Mouse (Mus musculus) liver, embryonic 14.5 days (tissue): ENCODE measurements around the gene Nhlrc2. TPM values are rescaled to one million over a fixed set of nuclear protein-coding genes. Genes with fewer than 3 reads are reported as not detected.
A peak's percentile ranks its signal among the peaks of the same experiment; 100 is the strongest.

Experiments used
- ATAC-seq: fragments of 200-750 bp; cut with Nextera tagmentation; 2 replicates; pipeline ENCODE4 v1.8.0; 2017; ENCODE audit warnings: moderate number of reproducible peaks, mild to moderate bottlenecking, moderate library complexity; ENCODE audit not compliant: insufficient read depth
- DNase-seq, 3 experiments: peaks; one replicate each; pipeline ENCODE4 v3.0.0-alpha.2; 2012 to 2013; ENCODE audit warnings: low read depth in 3 of 3, low spot score in 3 of 3
- H3K27ac ChIP-seq: fragments of 300-500 bp; sonication (generic); 2 replicates; pipeline ENCODE4 v1.5.1; 2014; ENCODE audit warnings: moderate library complexity, mild to moderate bottlenecking, control low read depth, inconsistent platforms
- H3K27me3 ChIP-seq: fragments of 300-500 bp; sonication (generic); 2 replicates; pipeline ENCODE4 v1.6.1; 2014; ENCODE audit warnings: mild to moderate bottlenecking, low read length, moderate library complexity; ENCODE audit not compliant: control insufficient read depth, insufficient read depth
- H3K36me3 ChIP-seq: fragments of 300-500 bp; sonication (generic); replicated peaks from 2 replicates; pipeline ENCODE4 v1.6.1; 2014; ENCODE audit warnings: low read depth; ENCODE audit not compliant: control insufficient read depth, insufficient read depth
- H3K4me1 ChIP-seq, 2 experiments: fragments of 200-500 bp in 1 of 2; fragments of 300-500 bp in 1 of 2; sonication (generic) in 1 of 2; replicated peaks; 2 replicates each; pipeline ENCODE4 v1.6.1; 2012 to 2014; ENCODE audit warnings: antibody characterized with exemption in 1 of 2, inconsistent platforms in 1 of 2, low read length in 1 of 2; ENCODE audit not compliant: control insufficient read depth in 2 of 2, insufficient read depth in 2 of 2
- H3K4me2 ChIP-seq: fragments of 300-500 bp; sonication (generic); 2 replicates; pipeline ENCODE4 v1.6.1; 2014; ENCODE audit warnings: low read depth, mild to moderate bottlenecking, control low read depth, moderate library complexity
- H3K4me3 ChIP-seq, 2 experiments: fragments of 200-500 bp in 1 of 2; fragments of 300-500 bp in 1 of 2; sonication (generic) in 1 of 2; 2 replicates each; pipeline ENCODE4 v1.5.1; 2012 to 2014; ENCODE audit warnings: low read depth in 2 of 2, low read length in 2 of 2, mild to moderate bottlenecking in 2 of 2, control low read depth in 1 of 2, inconsistent platforms in 1 of 2, moderate library complexity in 1 of 2; ENCODE audit not compliant: insufficient read depth in 1 of 2
- H3K9ac ChIP-seq: fragments of 300-500 bp; sonication (generic); replicated peaks from 2 replicates; pipeline ENCODE4 v1.6.1; 2014; ENCODE audit warnings: mild to moderate bottlenecking, control low read depth, moderate library complexity
- H3K9me3 ChIP-seq: fragments of 300-500 bp; sonication (generic); 2 replicates; pipeline ENCODE4 v1.6.1; 2016; ENCODE audit warnings: low read length, mixed read lengths; ENCODE audit not compliant: control insufficient read depth
- CTCF ChIP-seq: IDR thresholded peaks from 2 replicates; pipeline ENCODE4 v1.5.1; 2016; ENCODE audit warnings: antibody characterized with exemption, low read depth, control low read depth
- EP300 ChIP-seq: IDR thresholded peaks from 2 replicates; pipeline ENCODE4 v1.6.1; 2016; ENCODE audit warnings: antibody characterized with exemption, low read depth
- WGBS: fragments of 180-500 bp; shearing (Covaris S2); extraction: QIAGEN DNeasy Blood & Tissue Kit; methylation state at CpG from one replicate; pipeline ENCODE4 v1.1.7; 2014; ENCODE audit not compliant: insufficient replicate concordance; 5-methylcytosine and 5-hydroxymethylcytosine counted together
- polyA plus RNA-seq, 2 experiments: library from polyadenylated mRNA; depleted of rRNA in 1 of 2; stranded (reverse) in 1 of 2; unstranded in 1 of 2; fragments of >200 nt; fragmentation: Nextera tagmentation in 1 of 2; extraction: Ambion mirVana in 1 of 2; gene quantifications; 2 replicates each; pipeline versions ENCODE4 v1.2.1 to v1.2.3; 2012 to 2014

Nhlrc2 gene
- polyA plus RNA-seq, 2 experiments, result 5.0 to 6.9 TPM

DNA sequence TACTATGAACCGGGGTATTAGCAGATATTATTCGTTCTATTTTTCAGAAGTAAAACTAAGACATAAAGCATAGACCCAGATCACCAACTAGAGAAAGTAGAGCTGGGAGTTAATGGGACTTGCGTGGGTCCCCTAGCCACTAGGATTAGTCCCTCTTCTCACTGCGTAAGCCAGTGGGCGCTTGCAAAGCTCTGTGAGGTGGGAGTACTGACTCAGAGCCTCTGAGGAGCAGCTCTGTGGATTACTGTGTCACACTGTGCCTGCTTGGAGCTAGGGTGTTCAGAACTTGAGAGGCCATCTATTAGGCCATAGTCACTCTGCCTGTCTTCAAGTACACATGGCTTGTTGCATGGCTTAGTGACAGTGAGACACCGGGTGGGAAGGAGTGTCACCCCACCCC is 25.1 kb downstream of the Nhlrc2 start:
- no peak overlapping the region for H3K4me2 ChIP-seq
- 89% methylated on average over 6 of the region's 6 CpGs for WGBS
- no peaks in the 10 kb centered on the region for H3K27me3 ChIP-seq
- H3K27ac ChIP-seq, result no peak overlapping the region
- H3K9ac ChIP-seq, result no peak overlapping the region
- H3K4me3 ChIP-seq, result no peak overlapping the region
- H3K36me3 ChIP-seq, result peaks cover 5% of the 10 kb centered on the region
- H3K4me1 ChIP-seq, result peaks cover 0 to 9% of the 10 kb centered on the region in 2 experiments; a peak in 2 of 4 replicates
- DNase-seq, result no peak
- no peak for ATAC-seq
- TF ChIP-seq CTCF, result no peak
- TF ChIP-seq EP300, result no peak
- H3K9me3 ChIP-seq, result no peaks in the 10 kb centered on the region

DNA sequence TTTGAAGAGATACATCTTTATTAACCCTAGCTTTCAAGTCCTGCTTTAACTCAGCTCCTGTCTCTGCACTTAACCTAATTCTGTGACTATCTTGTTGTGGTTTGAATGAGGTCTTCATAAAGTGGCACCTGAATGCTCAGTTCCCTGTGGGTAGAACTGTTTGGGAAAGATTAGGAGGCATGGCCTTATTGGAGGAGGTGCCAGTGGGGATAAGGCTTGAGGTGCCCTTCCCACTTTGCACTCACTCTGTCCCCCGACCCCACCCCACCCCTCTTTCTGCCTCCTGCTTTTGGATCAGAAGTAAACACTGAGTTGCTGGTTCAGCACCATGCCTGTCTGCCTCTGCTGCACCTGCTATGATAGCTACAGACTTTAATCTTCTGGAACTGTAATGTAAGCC is 29.7 kb downstream of the Nhlrc2 start:
- DNase-seq (no peak), ATAC-seq (peak; percentile 26; the same call in 1 of the 2 replicates)
- H3K36me3 ChIP-seq, result peaks cover 5% of the 10 kb centered on the region; the same call in 1 of the 2 replicates
- no peak overlapping the region for H3K4me3 ChIP-seq
- H3K27ac ChIP-seq, result no peak overlapping the region
- H3K4me1 ChIP-seq, result 0 out of 4 replicates have a peak, but pooled peaks cover 0 to 3% of the 10 kb centered on the region in 2 experiments
- H3K9me3 ChIP-seq, result no peaks in the 10 kb centered on the region
- WGBS, result 44% methylated on average over 1 of the region's 1 CpGs
- TF ChIP-seq CTCF (no peak), EP300 (no peak)
- H3K27me3 ChIP-seq, result no peaks in the 10 kb centered on the region
- H3K4me2 ChIP-seq, result no peak overlapping the region
- no peak overlapping the region for H3K9ac ChIP-seq

DNA sequence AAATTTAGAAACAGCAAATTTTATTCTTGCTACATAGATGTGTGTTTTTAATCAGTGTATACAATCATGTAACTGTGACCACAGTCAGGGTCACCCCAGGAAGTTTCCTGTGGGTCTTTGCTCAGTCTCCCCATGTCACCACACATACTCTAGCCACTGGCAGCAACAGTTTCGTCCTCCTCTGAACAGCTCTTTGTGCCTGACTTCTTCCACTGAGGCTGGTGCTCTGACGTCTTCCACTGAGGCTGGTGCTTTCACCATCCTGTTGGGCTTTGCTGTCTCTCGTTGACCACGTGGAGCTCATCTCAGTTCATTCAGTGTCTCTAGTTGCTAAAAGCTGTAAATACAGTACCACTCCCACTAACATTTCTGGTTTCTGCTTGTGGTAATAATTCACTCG is 33.9 kb downstream of the Nhlrc2 start:
- DNase-seq, result no peak
- H3K4me3 ChIP-seq, result no peak overlapping the region
- WGBS, result 83% methylated on average over 5 of the region's 5 CpGs
- H3K9me3 ChIP-seq, result no peaks in the 10 kb centered on the region
- H3K9ac ChIP-seq, result no peak overlapping the region
- no peak for ATAC-seq
- H3K4me1 ChIP-seq, result 0 out of 4 replicates have a peak, but pooled peaks cover 0 to 3% of the 10 kb centered on the region in 2 experiments
- H3K27ac ChIP-seq, result no peak overlapping the region
- peaks cover 6% of the 10 kb centered on the region; the same call in 1 of the 2 replicates for H3K36me3 ChIP-seq
- no peak overlapping the region for H3K4me2 ChIP-seq
- H3K27me3 ChIP-seq, result no peaks in the 10 kb centered on the region
- TF ChIP-seq CTCF (no peak), EP300 (no peak)

DNA sequence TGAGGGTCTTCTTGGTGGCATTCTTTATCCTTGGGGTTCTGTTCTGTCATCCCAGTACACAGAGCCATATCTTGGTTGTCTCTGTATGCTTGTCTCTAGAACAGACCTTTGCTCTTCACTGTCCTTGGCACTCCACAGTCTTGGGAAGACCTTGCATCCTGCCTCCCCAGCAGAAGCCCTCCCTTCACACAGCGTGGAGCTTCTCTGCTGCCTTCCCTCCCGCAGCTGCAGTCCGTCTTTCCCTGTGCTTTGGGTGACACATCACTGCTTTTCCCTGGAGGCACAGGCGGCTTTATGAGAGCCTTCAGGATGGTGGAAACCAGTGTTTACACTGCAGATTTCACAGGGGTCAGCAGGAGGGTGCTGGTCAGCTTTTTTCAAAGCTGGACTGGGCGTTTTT is 35.7 kb downstream of the Nhlrc2 start:
- no peak overlapping the region for H3K4me2 ChIP-seq
- no peak overlapping the region for H3K27ac ChIP-seq
- H3K4me1 ChIP-seq, result no peaks in the 10 kb centered on the region
- H3K9ac ChIP-seq, result no peak overlapping the region
- no peaks in the 10 kb centered on the region for H3K27me3 ChIP-seq
- no peak for DNase-seq
- WGBS, result 66% methylated on average over 5 of the region's 5 CpGs
- peaks cover 7% of the 10 kb centered on the region for H3K36me3 ChIP-seq
- H3K4me3 ChIP-seq, result no peak overlapping the region
- TF ChIP-seq EP300 (no peak), CTCF (no peak)
- ATAC-seq, result no peak
- H3K9me3 ChIP-seq, result no peaks in the 10 kb centered on the region

DNA sequence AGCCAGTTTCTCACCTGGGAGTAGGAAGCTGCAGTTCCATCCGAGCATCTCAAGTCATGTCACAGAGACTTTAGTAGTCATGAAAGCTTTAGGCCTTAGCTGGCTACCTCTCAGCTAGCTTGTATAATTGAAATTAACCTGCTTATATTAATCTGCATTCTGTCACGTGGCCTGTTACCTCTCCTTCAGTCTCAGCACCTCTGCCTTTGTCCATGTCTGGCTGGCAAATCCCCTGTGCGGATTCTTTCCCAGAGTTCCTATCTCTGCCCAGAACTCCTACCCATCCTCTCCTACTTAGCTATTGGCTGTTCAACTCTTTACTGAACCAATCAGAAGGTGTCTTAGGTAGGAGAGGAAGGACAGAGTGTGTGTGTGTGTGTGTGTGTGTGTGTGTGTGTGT is 36.2 kb downstream of the Nhlrc2 start:
- no peaks in the 10 kb centered on the region for H3K27me3 ChIP-seq
- WGBS, result 76% methylated on average over 3 of the region's 3 CpGs
- no peak overlapping the region for H3K4me3 ChIP-seq
- peaks cover 10% of the 10 kb centered on the region for H3K36me3 ChIP-seq
- H3K27ac ChIP-seq, result no peak overlapping the region
- no peak overlapping the region for H3K4me2 ChIP-seq
- H3K9ac ChIP-seq, result no peak overlapping the region
- no peak for ATAC-seq
- DNase-seq, result no peak
- no peaks in the 10 kb centered on the region for H3K4me1 ChIP-seq
- H3K9me3 ChIP-seq, result no peaks in the 10 kb centered on the region
- no peak for TF ChIP-seq EP300
- TF ChIP-seq CTCF, result no peak
